22 mouse cellular contexts compared by ENCODE assay signal in the genomic region with DNA sequence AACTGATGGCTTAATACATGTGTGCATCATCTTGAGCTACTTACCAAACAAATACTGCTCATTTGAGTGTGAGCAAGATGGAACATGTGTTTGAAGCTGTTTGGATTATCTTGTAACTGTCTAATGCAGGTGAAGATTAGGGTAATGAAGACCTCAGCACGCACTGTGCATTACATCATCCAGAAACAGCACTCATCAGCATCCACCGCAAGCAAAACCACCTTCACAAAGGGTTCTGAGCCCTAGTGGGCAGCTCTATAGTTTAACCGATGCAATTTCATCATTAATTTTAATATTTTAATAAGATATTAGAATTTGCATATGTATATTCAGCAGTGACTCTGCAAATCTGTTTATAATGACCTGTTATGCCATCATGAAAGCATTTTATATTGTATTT.
DNase-seq lines count a peak whose midpoint lies in the region; ATAC-seq lines count a peak whose summit lies in the region.
"Had no signal": no experiment of that assay in that cellular context is flagged by ENCODE, and none has a peak within 500 bp of the region (broad histone marks: within the 10 kb centered on the region; RNA-seq: fewer than 3 reads in every experiment).

No protein-coding gene starts in this region.

- no peak for ATAC-seq in embryonic facial prominence, embryonic 14.5 days (ENCODE audit: low read depth)
- peak; percentile 58; the same call in 1 of the 2 replicates for ATAC-seq in forebrain, embryonic 11.5 days (replicated peaks; ENCODE audit: low FRiP score)
- ATAC-seq in forebrain, embryonic 13.5 days: no peak
- ATAC-seq in midbrain, embryonic 11.5 days (ENCODE audit: low FRiP score): peak; percentile 54; the same call in 1 of the 2 replicates
- no peak for ATAC-seq in midbrain, embryonic 13.5 days
- 0 out of 2 replicates have a peak, but pooled peaks have one; percentile 54 for ATAC-seq in midbrain, embryonic 16.5 days
- no peak for ATAC-seq in midbrain, embryonic 15.5 days (replicated peaks)
- ATAC-seq: activated CD4-positive, CD25-positive, alpha-beta regulatory T cell, adult 4 months; CD4-positive, CD25-positive, alpha-beta regulatory T cell, adult 4 months; Patski had no signal

- no peaks in the 10 kb centered on the region for H3K4me1 ChIP-seq in embryonic facial prominence, embryonic 14.5 days (ENCODE audit: control insufficient read depth, insufficient read depth, low read length)
- H3K4me1 ChIP-seq in embryonic facial prominence, embryonic 10.5 days: no peaks in the 10 kb centered on the region
- no peaks in the 10 kb centered on the region for H3K4me1 ChIP-seq in forebrain, embryonic 11.5 days (replicated peaks; ENCODE audit: control insufficient read depth, insufficient read depth, low read length)
- H3K4me1 ChIP-seq in forebrain, embryonic 13.5 days: no peaks in the 10 kb centered on the region
- H3K4me1 ChIP-seq in midbrain, embryonic 11.5 days (ENCODE audit: control insufficient read depth, insufficient read depth, low read length): no peaks in the 10 kb centered on the region
- no peaks in the 10 kb centered on the region for H3K4me1 ChIP-seq in midbrain, embryonic 13.5 days (replicated peaks)
- no peaks in the 10 kb centered on the region for H3K4me1 ChIP-seq in midbrain, embryonic 16.5 days (ENCODE audit: control insufficient read depth, insufficient read depth, low read length)
- H3K4me1 ChIP-seq in midbrain, embryonic 15.5 days: no peaks in the 10 kb centered on the region

- H3K4me2 ChIP-seq in embryonic facial prominence, embryonic 14.5 days (ENCODE audit: low read depth, low read length): no peak overlapping the region
- H3K4me2 ChIP-seq in forebrain, embryonic 11.5 days (ENCODE audit: low read depth, low read length, severe bottlenecking): no peak overlapping the region
- no peak overlapping the region for H3K4me2 ChIP-seq in forebrain, embryonic 13.5 days
- H3K4me2 ChIP-seq in midbrain, embryonic 11.5 days: no peak overlapping the region
- H3K4me2 ChIP-seq in midbrain, embryonic 13.5 days (replicated peaks): no peak overlapping the region
- no peak overlapping the region for H3K4me2 ChIP-seq in midbrain, embryonic 16.5 days (ENCODE audit: low read length)
- H3K4me2 ChIP-seq in midbrain, embryonic 15.5 days: no peak overlapping the region

- H3K9ac ChIP-seq in embryonic facial prominence, embryonic 14.5 days (ENCODE audit: low read depth, low read length): no peak overlapping the region
- H3K9ac ChIP-seq in forebrain, embryonic 11.5 days (ENCODE audit: low read length): no peak overlapping the region
- no peak overlapping the region for H3K9ac ChIP-seq in forebrain, embryonic 13.5 days
- no peak overlapping the region for H3K9ac ChIP-seq in midbrain, embryonic 11.5 days (ENCODE audit: low read length)
- no peak overlapping the region for H3K9ac ChIP-seq in midbrain, embryonic 13.5 days (replicated peaks)
- no peak overlapping the region for H3K9ac ChIP-seq in midbrain, embryonic 16.5 days (ENCODE audit: low read depth, low read length)
- no peak overlapping the region for H3K9ac ChIP-seq in midbrain, embryonic 15.5 days

- H3K9me3 ChIP-seq in embryonic facial prominence, embryonic 14.5 days (ENCODE audit: control insufficient read depth, low read length): no peaks in the 10 kb centered on the region
- no peaks in the 10 kb centered on the region for H3K9me3 ChIP-seq in embryonic facial prominence, embryonic 10.5 days
- no peaks in the 10 kb centered on the region for H3K9me3 ChIP-seq in forebrain, embryonic 11.5 days (ENCODE audit: control insufficient read depth, low read length)
- H3K9me3 ChIP-seq in forebrain, embryonic 13.5 days (replicated peaks): no peaks in the 10 kb centered on the region
- H3K9me3 ChIP-seq in midbrain, embryonic 11.5 days (ENCODE audit: control insufficient read depth, low read length): no peaks in the 10 kb centered on the region
- no peaks in the 10 kb centered on the region for H3K9me3 ChIP-seq in midbrain, embryonic 13.5 days
- H3K9me3 ChIP-seq in midbrain, embryonic 16.5 days (replicated peaks; ENCODE audit: control insufficient read depth, low read length, poor library complexity, severe bottlenecking): no peaks in the 10 kb centered on the region
- no peaks in the 10 kb centered on the region for H3K9me3 ChIP-seq in midbrain, embryonic 15.5 days

- DNase-seq in embryonic facial prominence, embryonic 14.5 days (ENCODE audit: low spot score): peak; percentile 1
- DNase-seq in embryonic facial prominence, embryonic 10.5 days (ENCODE audit: low spot score): no peak
- no peak for DNase-seq in forebrain, embryonic 11.5 days (ENCODE audit: low spot score)
- no peak for DNase-seq in midbrain, embryonic 11.5 days (ENCODE audit: low spot score, missing footprints)
- DNase-seq: adrenal gland, adult 2 months; adrenal gland, adult 8-10 months; adrenal gland, postnatal 10 days; adrenal gland, postnatal 14 days; adrenal gland, postnatal 25 days; adrenal gland, postnatal 36 days; B cell, adult 2 months; cerebellum, adult 11 months; cerebellum, adult 11-12 months had no signal

- no peaks in the 10 kb centered on the region for H3K27me3 ChIP-seq in embryonic facial prominence, embryonic 14.5 days (replicated peaks; ENCODE audit: control insufficient read depth, insufficient read depth, low read length)
- no peaks in the 10 kb centered on the region for H3K27me3 ChIP-seq in embryonic facial prominence, embryonic 10.5 days (replicated peaks; ENCODE audit: low read depth, poor library complexity, severe bottlenecking)
- no peaks in the 10 kb centered on the region for H3K27me3 ChIP-seq in forebrain, embryonic 11.5 days (ENCODE audit: control insufficient read depth, insufficient read depth, low read length)
- H3K27me3 ChIP-seq in forebrain, embryonic 13.5 days: no peaks in the 10 kb centered on the region
- no peaks in the 10 kb centered on the region for H3K27me3 ChIP-seq in midbrain, embryonic 11.5 days (ENCODE audit: control insufficient read depth, insufficient read depth, low read length)
- H3K27me3 ChIP-seq in midbrain, embryonic 13.5 days: no peaks in the 10 kb centered on the region
- no peaks in the 10 kb centered on the region for H3K27me3 ChIP-seq in midbrain, embryonic 16.5 days (ENCODE audit: control insufficient read depth, insufficient read depth, low read depth, low read length)
- H3K27me3 ChIP-seq in midbrain, embryonic 15.5 days (replicated peaks): no peaks in the 10 kb centered on the region
- H3K27me3 ChIP-seq: CH12.LX, Patski had no signal

- 88% methylated on average over 3 of the region's 3 CpGs for WGBS in embryonic facial prominence, embryonic 14.5 days
- 90% methylated on average over 3 of the region's 3 CpGs for WGBS in embryonic facial prominence, embryonic 10.5 days
- 88% methylated on average over 3 of the region's 3 CpGs for WGBS in forebrain, embryonic 11.5 days
- 90% methylated on average over 3 of the region's 3 CpGs for WGBS in forebrain, embryonic 13.5 days
- WGBS in midbrain, embryonic 11.5 days: 84% methylated on average over 3 of the region's 3 CpGs
- WGBS in midbrain, embryonic 13.5 days: 82% methylated on average over 3 of the region's 3 CpGs
- WGBS in midbrain, embryonic 16.5 days: 80% methylated on average over 3 of the region's 3 CpGs
- 75% methylated on average over 3 of the region's 3 CpGs for WGBS in midbrain, embryonic 15.5 days

- H3K27ac ChIP-seq in embryonic facial prominence, embryonic 14.5 days (replicated peaks; ENCODE audit: low read depth, low read length): no peak overlapping the region
- H3K27ac ChIP-seq in embryonic facial prominence, embryonic 10.5 days (replicated peaks): no peak overlapping the region
- no peak overlapping the region for H3K27ac ChIP-seq in forebrain, embryonic 11.5 days (ENCODE audit: low read depth, low read length)
- H3K27ac ChIP-seq in forebrain, embryonic 13.5 days: no peak overlapping the region
- no peak overlapping the region for H3K27ac ChIP-seq in midbrain, embryonic 11.5 days (ENCODE audit: low read depth, low read length)
- H3K27ac ChIP-seq in midbrain, embryonic 13.5 days: no peak overlapping the region
- no peak overlapping the region for H3K27ac ChIP-seq in midbrain, embryonic 16.5 days (ENCODE audit: low read length)
- no peak overlapping the region for H3K27ac ChIP-seq in midbrain, embryonic 15.5 days

- H3K4me3 ChIP-seq in embryonic facial prominence, embryonic 14.5 days (ENCODE audit: low read depth, low read length): no peak overlapping the region
- no peak overlapping the region for H3K4me3 ChIP-seq in embryonic facial prominence, embryonic 10.5 days
- no peak overlapping the region for H3K4me3 ChIP-seq in forebrain, embryonic 11.5 days (ENCODE audit: low read depth, low read length)
- no peak overlapping the region for H3K4me3 ChIP-seq in forebrain, embryonic 13.5 days
- no peak overlapping the region for H3K4me3 ChIP-seq in midbrain, embryonic 11.5 days (ENCODE audit: low read depth, low read length)
- no peak overlapping the region for H3K4me3 ChIP-seq in midbrain, embryonic 13.5 days (replicated peaks)
- H3K4me3 ChIP-seq in midbrain, embryonic 16.5 days (ENCODE audit: low read depth, low read length): no peak overlapping the region
- H3K4me3 ChIP-seq in midbrain, embryonic 15.5 days: no peak overlapping the region

- H3K36me3 ChIP-seq in embryonic facial prominence, embryonic 14.5 days (ENCODE audit: control insufficient read depth, insufficient read depth, low read length): no peaks in the 10 kb centered on the region
- H3K36me3 ChIP-seq in embryonic facial prominence, embryonic 10.5 days (replicated peaks): no peaks in the 10 kb centered on the region
- no peaks in the 10 kb centered on the region for H3K36me3 ChIP-seq in forebrain, embryonic 11.5 days (ENCODE audit: control insufficient read depth, insufficient read depth, low read length)
- no peaks in the 10 kb centered on the region for H3K36me3 ChIP-seq in forebrain, embryonic 13.5 days (ENCODE audit: poor library complexity, severe bottlenecking)
- no peaks in the 10 kb centered on the region for H3K36me3 ChIP-seq in midbrain, embryonic 11.5 days (ENCODE audit: control insufficient read depth, insufficient read depth, low read length)
- H3K36me3 ChIP-seq in midbrain, embryonic 13.5 days: no peaks in the 10 kb centered on the region
- no peaks in the 10 kb centered on the region for H3K36me3 ChIP-seq in midbrain, embryonic 16.5 days (ENCODE audit: control insufficient read depth, insufficient read depth, low read length)
- no peaks in the 10 kb centered on the region for H3K36me3 ChIP-seq in midbrain, embryonic 15.5 days (replicated peaks)
- H3K36me3 ChIP-seq: G1E had no signal

Comparison
In these comparisons a context has a peak if more than half of its experiments do, and no peak if none do; other contexts are left out.
1. ATAC-seq: peak in forebrain, embryonic 11.5 days (single experiment), midbrain, embryonic 11.5 days (single experiment) and midbrain, embryonic 16.5 days (single experiment); none in embryonic facial prominence, embryonic 14.5 days (single experiment), forebrain, embryonic 13.5 days (single experiment), midbrain, embryonic 13.5 days (single experiment) and midbrain, embryonic 15.5 days (single experiment).